Mouse (Mus musculus) lung, adult 2 months (tissue): ENCODE data around the gene Dcn. TPM values are rescaled to one million over a fixed set of nuclear protein-coding genes. Genes with fewer than 3 reads are reported as not detected.

Experiments
- DNase-seq: peaks from one replicate; pipeline ENCODE4 v3.0.0; 2022
- H3K4me1 ChIP-seq: fragments of 200-500 bp; 2 replicates; pipeline ENCODE4 v1.6.1; 2011; ENCODE audit warnings: low read length; ENCODE audit not compliant: control insufficient read depth, insufficient read depth
- H3K4me3 ChIP-seq: fragments of 200-500 bp; replicated peaks from 2 replicates; pipeline ENCODE3; 2011; ENCODE audit warnings: low read depth, mild to moderate bottlenecking, control low read depth, low read length; ENCODE audit errors: extremely low read depth
- CTCF ChIP-seq: fragments of 200-500 bp; IDR thresholded peaks from 2 replicates; pipeline ENCODE4 v1.5.1; 2011; ENCODE audit warnings: mild to moderate bottlenecking, low read length, control low read depth; ENCODE audit not compliant: insufficient read depth
- POLR2A ChIP-seq: fragments of 200-500 bp; IDR thresholded peaks from 2 replicates; pipeline ENCODE4 v1.6.1; 2011; ENCODE audit warnings: low read depth, mild to moderate bottlenecking, control low read depth, low read length, borderline replicate concordance; ENCODE audit errors: extremely low read depth
- WGBS: fragments of 180-500 bp; shearing (Covaris S2); methylation state at CpG from one replicate; pipeline ENCODE4 v1.1.7; 2018; 5-methylcytosine and 5-hydroxymethylcytosine counted together
- polyA plus RNA-seq: library from polyadenylated mRNA; depleted of rRNA; stranded (reverse); fragments of >200 nt; gene quantifications from 2 replicates; pipeline ENCODE4 v1.2.3, GENCODE M21; 2012; rRNA removed

Gene Dcn
- polyA plus RNA-seq, result 105 and 154 TPM in 2 replicates

- H3K4me3 ChIP-seq, result no peak within 1 kb of the TSS
Observed at GRCm38 (mm10) chr10:97479004-97479766, at the start of gene Dcn. Gene Dcn, plus strand, starts transcription at chr10:97479609.

GRCm38 (mm10) chr10:97436662-97437061 lies 42.7 kb upstream of the Dcn start:
- no peak for TF ChIP-seq CTCF
- 30% methylated on average over 5 of the region's 5 CpGs for WGBS
- DNase-seq, result peak; percentile 5
- Histone ChIP-seq H3K4me1 (no peaks in the 10 kb centered on the region), H3K4me3 (no peak overlapping the region)

More at GRCm38 (mm10) chr10:97479004-97479766, at the start of gene Dcn:
- DNase-seq, result no peak
- TF ChIP-seq CTCF (no peak), POLR2A (no peak)
- no peaks in the 10 kb centered on the region for H3K4me1 ChIP-seq
- WGBS, result 13% methylated on average over 7 of the region's 7 CpGs

- no peak for TF ChIP-seq CTCF
- no peak for TF ChIP-seq POLR2A
- 23% methylated on average over 2 of the region's 2 CpGs for WGBS
- DNase-seq, result no peak
Observed at GRCm38 (mm10) chr10:97442300-97442699, 37.1 kb upstream of the Dcn start.

GRCm38 (mm10) chr10:97446486-97446885 lies 32.9 kb upstream of the Dcn start:
- Histone ChIP-seq H3K4me1 (no peaks in the 10 kb centered on the region), H3K4me3 (no peak overlapping the region)
- no peak for DNase-seq
- TF ChIP-seq POLR2A, result no peak
- TF ChIP-seq CTCF, result no peak
- 77% methylated on average over 4 of the region's 4 CpGs for WGBS

More at GRCm38 (mm10) chr10:97442300-97442699, 37.1 kb upstream of the Dcn start:
- no peak overlapping the region for H3K4me3 ChIP-seq
- no peaks in the 10 kb centered on the region for H3K4me1 ChIP-seq

GRCm38 (mm10) chr10:97452886-97453285 lies 26.5 kb upstream of the Dcn start:
- no peak for TF ChIP-seq CTCF
- no peak for TF ChIP-seq POLR2A
- WGBS, result 74% methylated on average over 1 of the region's 1 CpGs

GRCm38 (mm10) chr10:97453529-97453928 lies 25.9 kb upstream of the Dcn start:
- H3K4me1 ChIP-seq, result no peaks in the 10 kb centered on the region
- no peak for TF ChIP-seq CTCF
- no peak for TF ChIP-seq POLR2A
- WGBS, result 87% methylated on average over 9 of the region's 9 CpGs
- DNase-seq, result no peak
- H3K4me3 ChIP-seq, result no peak overlapping the region

More at GRCm38 (mm10) chr10:97452886-97453285, 26.5 kb upstream of the Dcn start:
- Histone ChIP-seq H3K4me1 (no peaks in the 10 kb centered on the region), H3K4me3 (no peak overlapping the region)
- no peak for DNase-seq

- 90% methylated on average over 7 of the region's 7 CpGs for WGBS
- Histone ChIP-seq H3K4me3 (no peak overlapping the region), H3K4me1 (no peaks in the 10 kb centered on the region)
- no peak for TF ChIP-seq POLR2A
- TF ChIP-seq CTCF, result no peak
- no peak for DNase-seq
Observed at GRCm38 (mm10) chr10:97456993-97457392, 22.4 kb upstream of the Dcn start.

GRCm38 (mm10) chr10:97466818-97467217 lies 12.6 kb upstream of the Dcn start:
- no peak for TF ChIP-seq POLR2A
- TF ChIP-seq CTCF, result no peak
- DNase-seq, result no peak
- Histone ChIP-seq H3K4me3 (no peak overlapping the region), H3K4me1 (no peaks in the 10 kb centered on the region)
- 55% methylated on average over 3 of the region's 3 CpGs for WGBS

GRCm38 (mm10) chr10:97469411-97470140 lies 9.8 kb upstream of the Dcn start:
- Histone ChIP-seq H3K4me1 (no peaks in the 10 kb centered on the region), H3K4me3 (no peak overlapping the region)
- no peak for DNase-seq
- no peak for TF ChIP-seq CTCF
- TF ChIP-seq POLR2A, result no peak
- WGBS, result 35% methylated on average over 3 of the region's 3 CpGs
